Mouse (Mus musculus) intestine, embryonic 14.5 days (tissue): ENCODE measurements around the gene Kif28. TPM values are rescaled to one million over a fixed set of nuclear protein-coding genes. Genes with fewer than 3 reads are reported as not detected.

Experiments used
- ATAC-seq: fragments of 200-750 bp; cut with Nextera tagmentation; replicated peaks from 2 replicates; pipeline ENCODE4 v1.8.0; 2017; ENCODE audit warnings: low read depth, moderate number of reproducible peaks, moderate TSS enrichment, moderate library complexity; ENCODE audit not compliant: low FRiP score, low TSS enrichment
- DNase-seq: peaks from one replicate; pipeline ENCODE4 v3.0.0-alpha.2; 2018; ENCODE audit warnings: low spot score
- H3K27ac ChIP-seq: fragments of 300-500 bp; sonication (generic); 2 replicates; pipeline ENCODE4 v1.5.1; 2014; ENCODE audit warnings: low read depth, mild to moderate bottlenecking, control low read depth
- H3K27me3 ChIP-seq: fragments of 300-500 bp; sonication (generic); replicated peaks from 2 replicates; pipeline ENCODE4 v1.6.1; 2014; ENCODE audit warnings: low read length, control low read depth; ENCODE audit not compliant: control insufficient read depth, insufficient read depth
- H3K36me3 ChIP-seq: fragments of 300-500 bp; sonication (generic); 2 replicates; pipeline ENCODE4 v1.6.1; 2014; ENCODE audit warnings: low read length, control low read depth; ENCODE audit not compliant: control insufficient read depth, insufficient read depth
- H3K4me1 ChIP-seq: fragments of 300-500 bp; sonication (generic); replicated peaks from 2 replicates; pipeline ENCODE4 v1.6.1; 2014; ENCODE audit warnings: low read length, control low read depth, mixed read lengths; ENCODE audit not compliant: control insufficient read depth, insufficient read depth
- H3K4me2 ChIP-seq: fragments of 300-500 bp; sonication (generic); 2 replicates; pipeline ENCODE4 v1.6.1; 2014; ENCODE audit warnings: low read length
- H3K4me3 ChIP-seq: fragments of 300-500 bp; sonication (generic); 2 replicates; pipeline ENCODE4 v1.5.1; 2014; ENCODE audit warnings: low read depth, low read length, control low read depth, mixed read lengths
- H3K9ac ChIP-seq: fragments of 300-500 bp; sonication (generic); 2 replicates; pipeline ENCODE4 v1.6.1; 2014; ENCODE audit warnings: mild to moderate bottlenecking, low read length
- H3K9me3 ChIP-seq: fragments of 300-500 bp; sonication (generic); 2 replicates; pipeline ENCODE4 v1.6.1; 2016; ENCODE audit warnings: low read length, control low read depth; ENCODE audit not compliant: control insufficient read depth
- WGBS: fragments of 180-500 bp; shearing (Covaris S2); extraction: QIAGEN DNeasy Blood & Tissue Kit; methylation state at CpG from one replicate; pipeline ENCODE4 v1.1.7; 2014; 5-methylcytosine and 5-hydroxymethylcytosine counted together
- polyA plus RNA-seq: library from polyadenylated mRNA; unstranded; fragments of >200 nt; fragmentation: Nextera tagmentation; extraction: Ambion mirVana; gene quantifications from 2 replicates; pipeline ENCODE4 v1.2.1, GENCODE M21; 2014

Gene Kif28
- polyA plus RNA-seq, 1 experiment from 2014 or later = not detected

- H3K27me3 ChIP-seq = no peaks in the 10 kb centered on the region
- peak overlapping the region; percentile 91 for H3K4me3 ChIP-seq
- peaks cover 20% of the 10 kb centered on the region for H3K36me3 ChIP-seq
- ATAC-seq = 0 out of 2 replicates have a peak, but pooled peaks have one; percentile 13
- H3K4me2 ChIP-seq = peak overlapping the region; percentile 76
- WGBS = 20% methylated on average over 12 of the region's 12 CpGs
- H3K9ac ChIP-seq = peak overlapping the region; percentile 83
- peaks cover 12% of the 10 kb centered on the region for H3K4me1 ChIP-seq
- peak overlapping the region; percentile 78; the same call in 1 of the 2 replicates for H3K27ac ChIP-seq
- no peaks in the 10 kb centered on the region for H3K9me3 ChIP-seq
- DNase-seq = peak; percentile 62
These were observed 76.1 kb downstream of the Kif28 start for GRCm38 (mm10) chr1:179668836-179669537.

- peaks cover 12% of the 10 kb centered on the region for H3K4me1 ChIP-seq
- WGBS = under 1% methylated on average over 65 of the region's 84 CpGs
- peak; percentile 95 for ATAC-seq
These were observed 76.9 kb downstream of the Kif28 start, which contains the start of gene Sccpdh for GRCm38 (mm10) chr1:179668013-179668805. Gene Sccpdh, plus strand, starts transcription at chr1:179668210.

GRCm38 (mm10) chr1:179667450-179667849 is 77.6 kb downstream of the Kif28 start:
- H3K36me3 ChIP-seq = peaks cover 11% of the 10 kb centered on the region; the same call in 1 of the 2 replicates
- H3K27me3 ChIP-seq = no peaks in the 10 kb centered on the region
- ATAC-seq (peak; percentile 3; the same call in 1 of the 2 replicates), DNase-seq (no peak)
- peak overlapping the region; percentile 78; the same call in 1 of the 2 replicates for H3K27ac ChIP-seq
- H3K9ac ChIP-seq = peak overlapping the region; percentile 83
- peaks cover 12% of the 10 kb centered on the region for H3K4me1 ChIP-seq
- WGBS = 10% methylated on average over 7 of the region's 7 CpGs
- H3K4me2 ChIP-seq = peak overlapping the region; percentile 76
- no peaks in the 10 kb centered on the region for H3K9me3 ChIP-seq
- H3K4me3 ChIP-seq = peak overlapping the region; percentile 91

More at GRCm38 (mm10) chr1:179668013-179668805, 76.9 kb downstream of the Kif28 start, which contains the start of gene Sccpdh:
- H3K36me3 ChIP-seq = peaks cover 13% of the 10 kb centered on the region
- peak; percentile 88 for DNase-seq
- peak within 1 kb of the TSS; percentile 78 for H3K27ac ChIP-seq
- no peaks in the 10 kb centered on the region for H3K27me3 ChIP-seq
- peak within 1 kb of the TSS; percentile 76 for H3K4me2 ChIP-seq
- H3K9me3 ChIP-seq = no peaks in the 10 kb centered on the region
- H3K9ac ChIP-seq = peak within 1 kb of the TSS; percentile 83
- peak within 1 kb of the TSS; percentile 91 for H3K4me3 ChIP-seq

GRCm38 (mm10) chr1:179666971-179667370 is 78.1 kb downstream of the Kif28 start:
- Histone ChIP-seq H3K4me2 (no peak overlapping the region), H3K4me3 (no peak overlapping the region), H3K27ac (no peak overlapping the region), H3K4me1 (peaks cover 12% of the 10 kb centered on the region), H3K9me3 (no peaks in the 10 kb centered on the region), H3K36me3 (peaks cover 9% of the 10 kb centered on the region; the same call in 1 of the 2 replicates), H3K27me3 (no peaks in the 10 kb centered on the region), H3K9ac (no peak overlapping the region)
- DNase-seq (no peak), ATAC-seq (no peak)
- WGBS = 80% methylated on average over 2 of the region's 2 CpGs

GRCm38 (mm10) chr1:179664309-179664930 is 80.7 kb downstream of the Kif28 start:
- Histone ChIP-seq H3K9me3 (no peaks in the 10 kb centered on the region), H3K4me2 (no peak overlapping the region), H3K9ac (no peak overlapping the region), H3K4me1 (peaks cover 9% of the 10 kb centered on the region), H3K4me3 (no peak overlapping the region), H3K36me3 (no peaks in the 10 kb centered on the region), H3K27me3 (no peaks in the 10 kb centered on the region), H3K27ac (no peak overlapping the region)
- DNase-seq (no peak), ATAC-seq (no peak)
- WGBS = 51% methylated on average over 4 of the region's 4 CpGs

GRCm38 (mm10) chr1:179663065-179663464 is 82.0 kb downstream of the Kif28 start:
- 90% methylated on average over 5 of the region's 5 CpGs for WGBS
- H3K4me1 ChIP-seq = peaks cover 3% of the 10 kb centered on the region; the same call in 1 of the 2 replicates
- H3K27me3 ChIP-seq = no peaks in the 10 kb centered on the region
- H3K4me3 ChIP-seq = no peak overlapping the region
- H3K9ac ChIP-seq = no peak overlapping the region
- H3K36me3 ChIP-seq = no peaks in the 10 kb centered on the region
- DNase-seq (no peak), ATAC-seq (no peak)
- H3K27ac ChIP-seq = no peak overlapping the region
- H3K9me3 ChIP-seq = no peaks in the 10 kb centered on the region
- H3K4me2 ChIP-seq = no peak overlapping the region

- no peaks in the 10 kb centered on the region for H3K4me1 ChIP-seq
- no peak overlapping the region for H3K27ac ChIP-seq
- WGBS = 74% methylated on average over 5 of the region's 5 CpGs
- no peak overlapping the region for H3K4me3 ChIP-seq
- no peaks in the 10 kb centered on the region for H3K27me3 ChIP-seq
- H3K9ac ChIP-seq = no peak overlapping the region
- H3K4me2 ChIP-seq = no peak overlapping the region
- ATAC-seq (no peak), DNase-seq (no peak)
- H3K36me3 ChIP-seq = no peaks in the 10 kb centered on the region
- no peaks in the 10 kb centered on the region for H3K9me3 ChIP-seq
These were observed 93.8 kb downstream of the Kif28 start for GRCm38 (mm10) chr1:179651224-179651623.

- 65% methylated on average over 4 of the region's 4 CpGs for WGBS
- no peak overlapping the region for H3K4me3 ChIP-seq
- H3K4me1 ChIP-seq = 0 out of 2 replicates have a peak, but pooled peaks cover 2% of the 10 kb centered on the region
- H3K27me3 ChIP-seq = no peaks in the 10 kb centered on the region
- DNase-seq (no peak), ATAC-seq (no peak)
- no peaks in the 10 kb centered on the region for H3K36me3 ChIP-seq
- H3K9me3 ChIP-seq = no peaks in the 10 kb centered on the region
- H3K9ac ChIP-seq = no peak overlapping the region
- H3K4me2 ChIP-seq = no peak overlapping the region
- H3K27ac ChIP-seq = no peak overlapping the region
These were observed 94.8 kb downstream of the Kif28 start for GRCm38 (mm10) chr1:179650284-179650683.
